Mouse (Mus musculus) spleen, adult 2 months (tissue): ENCODE results near the gene Hormad1. TPM values are rescaled to one million over a fixed set of nuclear protein-coding genes. Genes with fewer than 3 reads are reported as not detected.

ENCODE experiments used
- DNase-seq, 2 experiments: peaks; one replicate each; pipeline versions ENCODE4 v3.0.0 to v3.0.0-alpha.2; 2012 to 2021; ENCODE audit warnings: low spot score in 2 of 2, low read depth in 1 of 2
- H3K27ac ChIP-seq: fragments of 200-500 bp; 2 replicates; pipeline ENCODE4 v1.5.1; 2012; ENCODE audit warnings: low read length, inconsistent platforms; ENCODE audit not compliant: insufficient read depth
- H3K27me3 ChIP-seq: fragments of 200-500 bp; 2 replicates; pipeline ENCODE4 v1.6.1; 2012; ENCODE audit warnings: mild to moderate bottlenecking, moderate library complexity, low read length, inconsistent platforms; ENCODE audit not compliant: control insufficient read depth, insufficient read depth
- H3K36me3 ChIP-seq: fragments of 200-500 bp; 2 replicates; pipeline ENCODE4 v1.6.1; 2012; ENCODE audit warnings: mild to moderate bottlenecking, low read length, inconsistent platforms; ENCODE audit not compliant: control insufficient read depth, insufficient read depth
- H3K4me1 ChIP-seq: fragments of 200-500 bp; 2 replicates; pipeline ENCODE4 v1.6.1; 2011; ENCODE audit warnings: inconsistent platforms; ENCODE audit not compliant: control insufficient read depth, insufficient read depth, insufficient read length
- H3K4me3 ChIP-seq: fragments of 200-500 bp; 2 replicates; pipeline ENCODE4 v1.5.1; 2011; ENCODE audit warnings: mild to moderate bottlenecking, inconsistent platforms; ENCODE audit not compliant: insufficient read depth, insufficient read length; ENCODE audit errors: extremely low read depth
- CTCF ChIP-seq: fragments of 200-500 bp; IDR thresholded peaks from 2 replicates; pipeline ENCODE4 v1.5.1; 2011; ENCODE audit warnings: mild to moderate bottlenecking, inconsistent platforms; ENCODE audit not compliant: insufficient read depth, insufficient read length, insufficient replicate concordance; ENCODE audit errors: extremely low read depth
- POLR2A ChIP-seq: fragments of 200-500 bp; IDR thresholded peaks from 2 replicates; pipeline ENCODE4 v1.6.1; 2011; ENCODE audit warnings: low read depth, low read length, inconsistent platforms
- WGBS: fragments of 180-500 bp; shearing (Covaris S2); methylation state at CpG from one replicate; pipeline ENCODE4 v1.1.7; 2018; 5-methylcytosine and 5-hydroxymethylcytosine counted together
- polyA plus RNA-seq: library from polyadenylated mRNA; depleted of rRNA; stranded (reverse); fragments of >200 nt; gene quantifications from 2 replicates; pipeline ENCODE4 v1.2.3, GENCODE M21; 2012

Hormad1 gene
- polyA plus RNA-seq, 1 experiment = not detected

GRCm38 (mm10) chr3:95550176-95550575 is 9.3 kb upstream of the Hormad1 start:
- H3K27me3 ChIP-seq = no peaks in the 10 kb centered on the region
- 90% methylated on average over 1 of the region's 1 CpGs for whole genome bisulfite sequencing
- no peak for TF ChIP-seq CTCF
- no peak for TF ChIP-seq POLR2A
- no peak for DNase-seq
- no peak overlapping the region for H3K4me3 ChIP-seq
- no peaks in the 10 kb centered on the region for H3K4me1 ChIP-seq
- peaks cover 39% of the 10 kb centered on the region for H3K36me3 ChIP-seq
- no peak overlapping the region for H3K27ac ChIP-seq

DNA sequence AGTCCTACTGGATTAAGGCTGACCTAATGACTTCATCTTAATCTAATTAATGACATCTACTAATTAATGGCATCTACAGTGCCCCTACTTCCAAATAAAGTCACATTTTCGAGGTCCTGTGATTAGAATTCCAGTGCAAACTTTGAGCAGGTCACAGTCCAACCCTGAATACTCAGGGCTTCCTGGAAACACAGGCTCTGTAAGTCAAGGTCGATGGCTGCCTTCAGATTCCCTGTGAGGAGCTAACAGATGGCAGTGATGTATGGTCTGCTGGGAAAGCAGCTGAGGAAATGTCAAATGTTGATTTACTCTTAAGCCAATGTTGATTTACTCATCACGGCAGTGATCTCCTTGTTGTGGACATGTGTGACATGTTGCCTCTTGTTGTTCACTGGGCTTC is 5.5 kb upstream of the Hormad1 start:
- Histone ChIP-seq H3K27ac (no peak overlapping the region), H3K4me1 (no peaks in the 10 kb centered on the region), H3K4me3 (no peak overlapping the region), H3K27me3 (no peaks in the 10 kb centered on the region), H3K36me3 (peaks cover 21% of the 10 kb centered on the region)
- no peak for TF ChIP-seq POLR2A
- TF ChIP-seq CTCF = no peak
- no peak for DNase-seq
- WGBS = 66% methylated on average over 3 of the region's 3 CpGs

GRCm38 (mm10) chr3:95560738-95561137 is 1.3 kb downstream of the Hormad1 start:
- Histone ChIP-seq H3K36me3 (peaks cover 1% of the 10 kb centered on the region; the same call in 1 of the 2 replicates), H3K27ac (no peak overlapping the region), H3K4me1 (no peaks in the 10 kb centered on the region), H3K4me3 (no peak overlapping the region), H3K27me3 (no peaks in the 10 kb centered on the region)
- TF ChIP-seq POLR2A (no peak), CTCF (no peak)
- DNase-seq = no peak
- WGBS = 96% methylated on average over 3 of the region's 3 CpGs

DNA sequence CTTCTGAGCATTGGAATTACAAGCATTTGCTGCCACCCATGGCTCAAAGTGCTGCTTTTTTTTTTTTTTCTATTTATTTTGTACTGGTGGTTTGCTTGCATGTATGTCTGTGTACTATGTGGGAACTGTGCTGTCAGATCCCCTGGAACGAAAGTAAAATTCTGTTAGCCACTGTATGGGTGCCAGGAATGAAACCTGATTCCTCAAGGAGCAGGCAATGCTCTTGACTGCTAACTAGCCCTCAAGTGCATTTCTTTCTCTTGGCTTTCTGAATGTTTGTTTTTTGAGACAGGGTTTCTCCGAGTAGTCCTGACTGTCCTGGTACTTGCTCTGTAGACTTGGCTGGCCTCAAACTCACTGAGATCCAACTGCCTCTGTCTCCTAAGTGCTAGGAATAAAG is 2.3 kb downstream of the Hormad1 start:
- Histone ChIP-seq H3K36me3 (no peaks in the 10 kb centered on the region; the same call in 1 of the 2 replicates), H3K4me3 (no peak overlapping the region), H3K4me1 (no peaks in the 10 kb centered on the region), H3K27me3 (no peaks in the 10 kb centered on the region), H3K27ac (no peak overlapping the region)
- DNase-seq = no peak
- TF ChIP-seq POLR2A (no peak), CTCF (no peak)
- 89% methylated on average over 2 of the region's 2 CpGs for WGBS

- H3K36me3 ChIP-seq = no peaks in the 10 kb centered on the region
- 98% methylated on average over 3 of the region's 3 CpGs for WGBS
- TF ChIP-seq CTCF (no peak), POLR2A (no peak)
- no peak overlapping the region for H3K27ac ChIP-seq
- H3K27me3 ChIP-seq = no peaks in the 10 kb centered on the region
- no peak overlapping the region for H3K4me3 ChIP-seq
- H3K4me1 ChIP-seq = no peaks in the 10 kb centered on the region
- DNase-seq = no peak
These were observed 10.1 kb downstream of the Hormad1 start for GRCm38 (mm10) chr3:95569585-95569984.

DNA sequence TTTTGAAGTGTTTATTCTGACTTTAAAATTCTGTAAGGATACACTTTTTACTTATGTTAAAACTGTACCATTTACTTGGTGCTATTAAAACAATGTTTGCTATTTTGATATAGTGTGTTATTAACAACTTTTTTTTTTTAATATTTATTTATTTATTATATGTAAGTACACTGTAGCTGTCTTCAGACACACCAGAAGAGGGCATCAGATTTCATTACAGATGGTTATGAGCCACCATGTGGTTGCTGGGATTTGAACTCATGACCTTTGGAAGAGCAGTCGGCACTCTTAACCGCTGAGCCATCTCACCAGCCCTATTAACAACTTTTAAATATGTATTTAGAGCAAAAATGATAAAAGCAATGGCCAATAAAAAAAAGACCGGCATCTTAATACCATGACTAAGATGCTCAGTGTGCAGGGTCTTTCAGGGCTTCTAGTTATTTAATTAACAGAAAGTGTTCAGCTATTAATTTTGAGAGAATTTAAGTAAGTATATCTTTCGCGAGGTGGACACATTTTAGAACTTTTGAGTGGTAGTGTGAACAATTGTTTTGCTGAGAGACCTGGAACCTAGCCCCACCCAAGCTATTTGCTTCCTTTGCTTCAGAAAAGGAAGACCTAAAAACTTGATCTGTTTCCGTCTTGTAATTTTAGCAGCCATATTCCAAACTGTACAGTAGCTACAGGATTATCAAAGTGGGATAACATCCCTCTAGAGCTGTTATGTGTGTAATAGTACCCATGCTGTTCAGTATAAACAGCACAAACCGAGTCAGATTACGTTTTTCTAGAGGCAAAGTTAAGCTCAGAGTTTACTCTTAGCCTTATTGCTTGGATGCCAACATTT is 28.5 kb downstream of the Hormad1 start:
- Histone ChIP-seq H3K27ac (peak overlapping the region; percentile 11; the same call in 1 of the 2 replicates), H3K27me3 (no peaks in the 10 kb centered on the region), H3K36me3 (peaks cover 6% of the 10 kb centered on the region), H3K4me3 (peak overlapping the region; percentile 14; the same call in 1 of the 2 replicates), H3K4me1 (no peaks in the 10 kb centered on the region)
- WGBS = 47% methylated on average over 8 of the region's 8 CpGs
- DNase-seq = no peak
- TF ChIP-seq CTCF (no peak), POLR2A (no peak)

- no peaks in the 10 kb centered on the region for H3K27me3 ChIP-seq
- peaks cover 6% of the 10 kb centered on the region for H3K36me3 ChIP-seq
- TF ChIP-seq CTCF (no peak), POLR2A (no peak; the same call in 1 of the 2 replicates)
- peak within 1 kb of the TSS; percentile 84 for H3K4me3 ChIP-seq
- 0% methylated on average over 12 of the region's 12 CpGs for WGBS
- no peaks in the 10 kb centered on the region for H3K4me1 ChIP-seq
- DNase-seq = peak; percentile 95
- peak within 1 kb of the TSS; percentile 28 for H3K27ac ChIP-seq
These were observed 29.2 kb downstream of the Hormad1 start, which contains the start of gene Golph3l for GRCm38 (mm10) chr3:95588604-95589086. Gene Golph3l (plus strand): TSS chr3:95588934.
